Mouse (Mus musculus) ES-Bruce4 (cell line): ENCODE measurements around the gene Cacna1d. TPM values are rescaled to one million over a fixed set of nuclear protein-coding genes. Genes with fewer than 3 reads are reported as not detected.
A peak's percentile ranks its signal among the peaks of the same experiment; 100 is the strongest.

Experiments
- H3K27ac ChIP-seq: 2 replicates; pipeline ENCODE4 v1.5.1; 2012; ENCODE audit warnings: low read length, inconsistent platforms; ENCODE audit not compliant: insufficient read depth
- H3K27me3 ChIP-seq: 2 replicates; pipeline ENCODE4 v1.6.1; 2012; ENCODE audit warnings: mild to moderate bottlenecking, low read length, inconsistent platforms; ENCODE audit not compliant: control insufficient read depth, poor library complexity, insufficient read depth, severe bottlenecking
- H3K36me3 ChIP-seq: 2 replicates; pipeline ENCODE4 v1.6.1; 2012; ENCODE audit warnings: inconsistent platforms, mild to moderate bottlenecking, low read length, moderate library complexity; ENCODE audit not compliant: control insufficient read depth, poor library complexity, insufficient read depth, severe bottlenecking
- H3K4me1 ChIP-seq: one replicate; pipeline ENCODE4 v1.8.1; 2011; ENCODE audit warnings: low read length; ENCODE audit not compliant: control insufficient read depth, insufficient read depth
- H3K4me3 ChIP-seq: 2 replicates; pipeline ENCODE4 v1.5.1; 2011; ENCODE audit warnings: low read depth, mild to moderate bottlenecking, low read length
- H3K9ac ChIP-seq: 2 replicates; pipeline ENCODE4 v1.6.1; 2012; ENCODE audit warnings: low read depth, mild to moderate bottlenecking, inconsistent platforms; ENCODE audit not compliant: poor library complexity, severe bottlenecking
- H3K9me3 ChIP-seq: replicated peaks from 2 replicates; pipeline ENCODE4 v1.6.1; 2012; ENCODE audit warnings: mild to moderate bottlenecking, low read length, inconsistent platforms; ENCODE audit not compliant: control insufficient read depth, poor library complexity, insufficient read depth, severe bottlenecking
- CTCF ChIP-seq: IDR thresholded peaks from one replicate; pipeline ENCODE4 v1.8.1; 2011; ENCODE audit warnings: low read depth, low read length
- EP300 ChIP-seq: IDR thresholded peaks from 2 replicates; pipeline ENCODE4 v1.6.1; 2011; ENCODE audit warnings: low read depth, low read length; ENCODE audit not compliant: insufficient read depth
- POLR2A ChIP-seq: IDR thresholded peaks from one replicate; pipeline ENCODE4 v1.8.1; 2011; ENCODE audit warnings: low read length; ENCODE audit not compliant: insufficient read depth
- polyA plus RNA-seq: library from polyadenylated mRNA; stranded (reverse); fragments of >200 nt; gene quantifications from 2 replicates; pipeline ENCODE4 v1.2.4, GENCODE M21; 2011; ENCODE audit warnings: low read depth; ENCODE audit not compliant: missing spikeins, insufficient read depth, insufficient read length

The Cacna1d gene
- polyA plus RNA-seq, 1 experiment, result 0.24 TPM

- Histone ChIP-seq H3K4me3 (no peak overlapping the region), H3K27ac (no peak overlapping the region), H3K9me3 (no peaks in the 10 kb centered on the region), H3K27me3 (no peaks in the 10 kb centered on the region; the same call in 1 of the 2 replicates), H3K36me3 (no peaks in the 10 kb centered on the region), H3K9ac (no peak overlapping the region), H3K4me1 (no peaks in the 10 kb centered on the region)
- no peak for TF ChIP-seq POLR2A
- no peak for TF ChIP-seq EP300
- no peak for TF ChIP-seq CTCF
Measured at GRCm38 (mm10) chr14:30113392-30114108, 377.7 kb downstream of the Cacna1d start.

- Histone ChIP-seq H3K4me1 (no peaks in the 10 kb centered on the region), H3K9me3 (no peaks in the 10 kb centered on the region), H3K27me3 (no peaks in the 10 kb centered on the region), H3K4me3 (no peak overlapping the region), H3K9ac (no peak overlapping the region), H3K27ac (no peak overlapping the region), H3K36me3 (no peaks in the 10 kb centered on the region)
- TF ChIP-seq POLR2A (no peak), CTCF (peak; percentile 66), EP300 (no peak)
Measured at GRCm38 (mm10) chr14:30109079-30109478, 382.2 kb downstream of the Cacna1d start.

GRCm38 (mm10) chr14:30106550-30106949, 384.7 kb downstream of the Cacna1d start:
- Histone ChIP-seq H3K9ac (no peak overlapping the region), H3K4me3 (no peak overlapping the region), H3K36me3 (no peaks in the 10 kb centered on the region), H3K27me3 (no peaks in the 10 kb centered on the region), H3K9me3 (no peaks in the 10 kb centered on the region), H3K27ac (no peak overlapping the region), H3K4me1 (no peaks in the 10 kb centered on the region)
- TF ChIP-seq CTCF, result no peak
- no peak for TF ChIP-seq EP300
- TF ChIP-seq POLR2A, result no peak

- TF ChIP-seq EP300 (no peak), POLR2A (no peak), CTCF (no peak)
- no peaks in the 10 kb centered on the region for H3K4me1 ChIP-seq
- no peak overlapping the region for H3K27ac ChIP-seq
- no peaks in the 10 kb centered on the region for H3K9me3 ChIP-seq
- H3K4me3 ChIP-seq, result no peak overlapping the region
- H3K27me3 ChIP-seq, result no peaks in the 10 kb centered on the region
- no peak overlapping the region for H3K9ac ChIP-seq
- no peaks in the 10 kb centered on the region for H3K36me3 ChIP-seq
Measured at GRCm38 (mm10) chr14:30105551-30105950, 385.7 kb downstream of the Cacna1d start.

GRCm38 (mm10) chr14:30103946-30104536, 387.2 kb downstream of the Cacna1d start:
- H3K9ac ChIP-seq, result no peak overlapping the region
- H3K36me3 ChIP-seq, result no peaks in the 10 kb centered on the region
- no peaks in the 10 kb centered on the region for H3K9me3 ChIP-seq
- H3K27ac ChIP-seq, result no peak overlapping the region
- H3K27me3 ChIP-seq, result no peaks in the 10 kb centered on the region
- TF ChIP-seq CTCF (no peak), POLR2A (no peak), EP300 (no peak)
- H3K4me3 ChIP-seq, result no peak overlapping the region
- no peaks in the 10 kb centered on the region for H3K4me1 ChIP-seq

GRCm38 (mm10) chr14:30097239-30097638, 394.0 kb downstream of the Cacna1d start:
- H3K9ac ChIP-seq, result no peak overlapping the region
- no peaks in the 10 kb centered on the region for H3K9me3 ChIP-seq
- no peak overlapping the region for H3K27ac ChIP-seq
- H3K4me1 ChIP-seq, result no peaks in the 10 kb centered on the region
- no peak overlapping the region for H3K4me3 ChIP-seq
- H3K36me3 ChIP-seq, result no peaks in the 10 kb centered on the region
- no peaks in the 10 kb centered on the region for H3K27me3 ChIP-seq
- TF ChIP-seq CTCF (peak; percentile 33), POLR2A (no peak)
